Mouse (Mus musculus): ENCODE measurements at regions not wholly inside any gene's neighbourhood (a gene's known extent, or its start where the extent isn't known, plus 50 kb on each side); places are given as distances from the start of the nearest gene placed in this dataset.

DNA sequence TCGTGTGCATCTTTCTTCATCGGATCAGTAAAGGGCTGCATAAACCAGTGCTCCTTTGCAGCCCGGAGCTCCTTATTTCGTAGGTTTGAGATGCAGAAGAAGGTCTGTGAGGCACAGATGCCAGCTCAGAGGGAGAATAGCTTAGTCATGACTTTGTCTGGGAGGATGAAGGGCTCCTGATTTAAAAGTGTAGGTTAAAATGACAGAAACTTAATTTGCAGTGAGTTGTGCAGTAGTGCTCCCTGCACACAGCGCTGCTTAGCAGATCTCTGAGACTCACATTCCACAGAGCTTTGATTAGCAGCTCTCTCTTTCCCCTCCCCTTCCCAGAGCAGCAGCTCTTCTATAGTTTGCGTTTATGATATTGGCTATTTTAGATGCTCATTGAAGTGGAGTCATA is 200.9 kb downstream of the Vrk1 start:
- TF ChIP-seq GATA1 (IDR thresholded peaks at IDR 0.05; ENCODE audit: borderline replicate concordance, low read length) = no peak
- no peak for TF ChIP-seq FLI1 (IDR thresholded peaks at IDR 0.05; ENCODE audit: low read length)
